Mouse (Mus musculus) lung, adult 2 months (tissue): ENCODE data around the gene Mmp24. TPM values are rescaled to one million over a fixed set of nuclear protein-coding genes. Genes with fewer than 3 reads are reported as not detected.
"Not testable (repeated sequence)": the region's sequence is repeated elsewhere in the genome, so short reads cannot be mapped to it uniquely, and the experiment has no call there.

ENCODE experiments used
- DNase-seq: peaks from one replicate; pipeline ENCODE4 v3.0.0; 2022
- H3K4me1 ChIP-seq: fragments of 200-500 bp; 2 replicates; pipeline ENCODE4 v1.6.1; 2011; ENCODE audit warnings: low read length; ENCODE audit not compliant: control insufficient read depth, insufficient read depth
- H3K4me3 ChIP-seq: fragments of 200-500 bp; replicated peaks from 2 replicates; pipeline ENCODE3; 2011; ENCODE audit warnings: low read depth, mild to moderate bottlenecking, control low read depth, low read length; ENCODE audit errors: extremely low read depth
- CTCF ChIP-seq: fragments of 200-500 bp; IDR thresholded peaks from 2 replicates; pipeline ENCODE4 v1.5.1; 2011; ENCODE audit warnings: mild to moderate bottlenecking, low read length, control low read depth; ENCODE audit not compliant: insufficient read depth
- POLR2A ChIP-seq: fragments of 200-500 bp; IDR thresholded peaks from 2 replicates; pipeline ENCODE4 v1.6.1; 2011; ENCODE audit warnings: low read depth, mild to moderate bottlenecking, control low read depth, low read length, borderline replicate concordance; ENCODE audit errors: extremely low read depth
- WGBS: fragments of 180-500 bp; shearing (Covaris S2); methylation state at CpG from one replicate; pipeline ENCODE4 v1.1.7; 2018; 5-methylcytosine and 5-hydroxymethylcytosine counted together
- polyA plus RNA-seq: library from polyadenylated mRNA; depleted of rRNA; stranded (reverse); fragments of >200 nt; gene quantifications from 2 replicates; pipeline ENCODE4 v1.2.3, GENCODE M21; 2012

Gene Mmp24
- polyA plus RNA-seq, 1 experiment: 0.06 TPM

DNA sequence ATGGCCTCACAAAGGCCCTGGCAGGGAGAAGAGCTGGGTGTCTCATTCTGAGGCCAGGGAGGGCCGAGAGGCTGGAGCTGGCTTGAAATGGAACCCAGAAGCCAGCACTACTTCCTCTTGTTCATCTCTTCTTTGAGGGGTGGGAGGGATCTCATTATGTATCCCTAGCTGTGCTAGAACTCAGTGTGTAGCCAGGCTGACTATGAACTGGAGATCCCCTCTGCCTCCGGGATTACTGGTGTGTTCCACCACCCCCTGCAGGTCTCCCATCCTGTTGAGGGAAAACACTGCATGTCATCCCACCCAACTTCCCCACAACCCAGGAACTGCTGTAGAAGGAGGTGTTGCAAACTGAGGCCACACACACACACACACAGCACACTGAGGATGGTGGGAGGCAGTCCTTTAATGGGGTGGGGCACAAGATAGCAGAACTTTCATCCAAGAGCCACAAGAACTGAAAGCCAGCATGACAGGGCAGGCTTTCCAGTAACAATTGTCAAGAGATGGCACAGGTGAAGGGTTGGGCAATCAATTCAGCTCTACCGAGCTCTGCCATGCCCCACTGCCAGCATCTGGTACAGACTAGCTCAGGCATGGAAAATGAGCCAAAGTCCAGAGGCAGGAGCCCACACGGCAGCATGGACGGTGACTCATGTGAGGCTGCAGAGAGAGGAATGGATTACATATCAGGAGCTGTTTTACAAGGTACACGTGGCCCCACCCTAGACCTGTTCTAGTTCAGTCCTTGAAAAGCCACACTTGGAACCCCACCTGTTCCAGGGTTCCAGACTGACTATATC is 44.5 kb downstream of the Mmp24 start:
- peak overlapping the region; percentile 37 for H3K4me3 ChIP-seq
- H3K4me1 ChIP-seq: peaks cover 6% of the 10 kb centered on the region
- WGBS: 61% methylated on average over 6 of the region's 6 CpGs
- TF ChIP-seq CTCF (no peak), POLR2A (no peak)
- DNase-seq: no peak

DNA sequence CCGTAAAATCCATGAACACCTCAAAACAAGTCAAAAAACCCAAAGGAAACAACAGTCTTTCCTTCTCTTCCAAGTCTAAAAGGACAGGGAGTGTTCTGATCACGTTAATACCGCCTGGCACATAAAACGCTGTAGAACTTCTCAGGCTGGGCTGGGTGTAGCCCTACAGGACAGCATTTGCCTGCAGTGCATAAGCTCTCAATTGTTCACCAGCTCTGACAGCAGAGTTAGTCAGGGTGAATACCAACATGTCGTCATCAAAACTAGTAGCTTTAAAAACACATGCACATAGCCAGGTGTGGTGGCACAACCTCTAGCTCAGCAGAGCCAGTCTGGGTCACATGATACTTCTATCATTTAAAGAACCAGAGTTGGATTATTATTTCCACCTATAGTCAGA is 45.6 kb downstream of the Mmp24 start:
- no peak for DNase-seq
- 91% methylated on average over 5 of the region's 5 CpGs for WGBS
- H3K4me3 ChIP-seq: no peak overlapping the region
- TF ChIP-seq CTCF (no peak), POLR2A (no peak)
- H3K4me1 ChIP-seq: peaks cover 8% of the 10 kb centered on the region

DNA sequence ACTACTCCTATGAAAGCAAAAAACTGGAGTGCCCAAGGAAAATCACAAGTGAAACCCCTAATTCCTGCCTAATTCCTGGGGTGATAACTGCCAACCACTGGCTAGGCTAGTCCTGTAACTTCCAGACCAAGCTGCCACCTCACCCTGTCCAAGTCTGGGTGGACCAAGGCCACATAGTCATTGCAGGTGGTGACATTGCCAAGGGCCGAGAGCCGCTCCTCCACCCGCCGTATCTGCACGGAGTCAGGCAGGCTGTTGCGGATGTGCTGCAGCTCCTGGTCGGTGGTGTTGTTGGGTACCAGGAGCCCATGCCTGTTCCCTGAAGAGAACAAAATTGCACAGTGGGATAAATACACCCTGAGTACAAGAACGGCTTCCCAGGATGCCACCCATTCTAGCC is 48.6 kb downstream of the Mmp24 start:
- TF ChIP-seq POLR2A (no peak), CTCF (no peak)
- WGBS: 97% methylated on average over 8 of the region's 8 CpGs
- DNase-seq: no peak
- Histone ChIP-seq H3K4me1 (peaks cover 9% of the 10 kb centered on the region; the same call in 1 of the 2 replicates), H3K4me3 (no peak overlapping the region)

DNA sequence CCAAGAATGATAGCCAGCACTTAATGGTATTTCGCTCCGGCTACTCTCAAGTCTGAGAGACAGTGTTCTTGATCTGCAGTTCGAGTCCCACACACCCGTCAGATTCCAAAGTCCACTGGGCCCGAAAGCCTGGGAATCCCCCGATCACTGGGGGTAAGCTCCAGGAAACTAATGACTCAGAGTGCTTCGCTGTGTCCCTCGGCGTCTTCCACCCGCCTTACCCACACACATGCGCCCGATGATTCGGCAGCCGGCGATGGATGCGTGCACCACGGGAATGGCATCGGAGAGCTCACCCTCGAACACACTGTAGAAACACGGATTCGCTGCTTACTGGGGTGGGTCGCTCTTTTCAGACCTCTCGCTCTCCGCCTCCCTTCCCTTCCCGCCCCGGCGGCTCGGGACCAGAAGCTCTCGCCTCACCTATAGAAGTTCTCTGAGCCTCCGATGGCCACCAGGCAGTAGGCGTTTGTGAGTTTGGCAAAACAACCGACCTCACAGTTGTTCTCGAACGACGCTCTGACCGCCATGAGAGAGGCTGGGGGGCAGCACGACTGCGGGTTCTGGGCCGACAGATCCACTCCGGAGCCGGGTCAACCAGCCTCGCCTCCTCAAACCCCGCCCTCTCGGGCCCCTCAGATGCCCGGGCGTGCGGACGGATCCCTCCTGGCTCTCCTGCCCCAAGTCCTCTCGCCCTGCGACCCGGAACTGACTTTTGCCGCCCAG is 50.9 kb downstream of the Mmp24 start:
- Histone ChIP-seq H3K4me1 (peaks cover 6% of the 10 kb centered on the region; the same call in 1 of the 2 replicates), H3K4me3 (peak overlapping the region; percentile 87)
- TF ChIP-seq POLR2A (no peak), CTCF (no peak)
- DNase-seq: peak; percentile 18
- WGBS: 1% methylated on average over 52 of the region's 52 CpGs

DNA sequence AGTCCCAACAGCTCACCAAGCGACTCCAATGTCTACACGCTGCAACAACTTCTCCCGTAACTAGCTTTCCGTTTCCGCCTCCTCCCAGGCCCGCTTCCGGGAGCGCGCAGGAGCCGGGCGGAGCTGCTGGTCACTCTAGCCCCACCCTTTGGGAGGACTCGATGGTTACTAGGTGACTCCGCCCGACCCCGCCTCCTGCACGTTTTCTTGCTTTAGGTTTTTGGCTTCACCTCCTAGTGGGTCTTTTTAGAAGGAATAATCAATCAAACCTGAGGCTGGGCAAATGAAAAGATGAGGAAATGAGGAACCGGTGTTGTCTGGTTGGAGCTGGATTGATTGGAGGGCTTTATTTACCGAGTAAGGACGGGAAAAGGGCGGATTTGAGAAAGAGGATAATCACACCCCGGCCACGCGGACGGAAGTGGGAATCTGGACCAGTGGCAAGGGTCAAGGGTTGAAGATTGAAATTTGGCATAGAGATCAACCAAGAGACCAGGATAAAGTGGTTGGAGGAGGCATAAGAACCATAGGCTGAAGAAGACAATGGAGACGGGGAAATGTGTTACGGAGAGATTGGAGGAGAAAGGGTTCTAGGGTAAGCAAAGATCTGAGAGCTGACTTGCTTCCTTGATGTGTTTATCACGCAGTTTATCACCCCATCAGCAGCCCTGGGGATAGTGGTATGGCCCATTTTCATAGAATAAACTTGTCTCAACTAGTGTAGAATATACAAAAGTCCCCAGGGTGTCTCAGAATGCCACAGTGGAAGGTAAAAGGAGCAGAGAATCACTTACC is 51.7 kb downstream of the Mmp24 start, which contains the start of gene Eif6:
Gene Eif6, minus strand, starts transcription at position 296 of the 795 bp plus-strand sequence.
- Histone ChIP-seq H3K4me3 (peak within 1 kb of the TSS; percentile 87), H3K4me1 (peaks cover 6% of the 10 kb centered on the region; the same call in 1 of the 2 replicates)
- DNase-seq: peak; percentile 80
- TF ChIP-seq POLR2A (peak; percentile 80; the same call in 1 of the 2 replicates), CTCF (no peak)
- 1% methylated on average over 27 of the region's 27 CpGs for WGBS

DNA sequence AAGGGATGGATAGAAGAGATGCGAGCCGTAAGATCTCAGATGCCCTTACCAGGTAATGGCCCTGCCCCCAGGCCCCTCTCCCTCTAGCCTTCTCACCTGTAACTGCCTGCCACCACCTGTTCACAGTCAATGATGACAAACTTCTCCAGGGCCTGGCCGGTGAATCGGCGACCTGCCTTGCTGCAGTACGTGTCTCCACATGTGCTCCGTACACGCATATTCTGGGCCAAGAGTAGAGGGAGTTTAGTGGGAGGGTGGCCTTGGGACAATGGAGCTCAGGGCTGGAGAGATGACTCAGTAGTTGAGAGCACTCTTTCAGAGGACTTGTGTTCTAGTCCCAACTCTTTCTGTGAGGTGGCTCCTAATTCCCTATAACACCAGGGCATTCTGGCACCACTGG is 55.7 kb downstream of the Mmp24 start:
- peaks cover 3% of the 10 kb centered on the region; the same call in 1 of the 2 replicates for H3K4me1 ChIP-seq
- H3K4me3 ChIP-seq: no peak overlapping the region
- TF ChIP-seq POLR2A (no peak), CTCF (no peak)
- no peak for DNase-seq
- WGBS: 88% methylated on average over 8 of the region's 8 CpGs

DNA sequence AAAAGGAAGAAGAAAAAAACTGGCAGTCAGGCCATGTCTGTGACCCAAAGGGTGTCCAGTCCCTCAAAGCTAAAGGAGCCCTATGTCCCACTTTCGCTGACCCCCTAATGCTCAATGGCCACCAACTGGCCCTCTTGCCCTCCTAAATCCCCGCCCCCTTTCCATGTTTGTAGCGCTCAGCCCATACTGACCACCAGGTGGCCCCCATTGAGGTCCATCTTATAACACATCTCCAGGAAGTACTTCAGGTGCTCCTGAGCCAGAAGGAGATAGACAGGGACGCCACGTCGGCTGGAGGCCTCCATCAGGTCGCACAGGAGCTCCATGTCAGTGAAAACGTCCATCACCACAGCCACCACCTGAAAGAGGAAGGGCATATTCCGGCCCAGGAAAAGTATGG is 56.2 kb downstream of the Mmp24 start:
- DNase-seq: no peak
- 44% methylated on average over 9 of the region's 9 CpGs for whole genome bisulfite sequencing
- 0 out of 2 replicates have a peak, but pooled peaks cover 2% of the 10 kb centered on the region for H3K4me1 ChIP-seq
- TF ChIP-seq CTCF (no peak), POLR2A (no peak)
- no peak overlapping the region for H3K4me3 ChIP-seq

DNA sequence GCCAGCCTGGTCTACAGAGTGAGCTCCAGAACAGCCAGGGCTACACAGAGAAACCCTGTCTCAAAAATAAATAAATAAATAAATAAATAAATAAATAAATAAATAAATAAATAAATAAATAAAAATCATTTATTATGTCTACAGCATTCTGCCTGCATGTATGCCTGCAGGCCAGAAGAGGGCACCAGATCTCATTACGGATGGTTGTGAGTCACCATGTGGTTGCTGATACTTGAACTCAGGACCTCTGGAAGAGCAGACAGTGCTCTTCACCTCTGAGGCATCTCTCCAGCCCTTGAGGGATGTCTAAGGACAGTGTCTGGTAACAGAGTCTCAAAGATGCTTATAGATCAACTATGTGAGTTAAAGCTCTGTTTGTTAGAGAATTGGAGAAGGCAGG is 56.9 kb downstream of the Mmp24 start:
- 61% methylated on average over 1 of the region's 1 CpGs for WGBS
- H3K4me3 ChIP-seq, H3K4me1 ChIP-seq, DNase-seq: not testable (repeated sequence)
- peak; percentile 20; the same call in 1 of the 2 replicates for TF ChIP-seq CTCF

DNA sequence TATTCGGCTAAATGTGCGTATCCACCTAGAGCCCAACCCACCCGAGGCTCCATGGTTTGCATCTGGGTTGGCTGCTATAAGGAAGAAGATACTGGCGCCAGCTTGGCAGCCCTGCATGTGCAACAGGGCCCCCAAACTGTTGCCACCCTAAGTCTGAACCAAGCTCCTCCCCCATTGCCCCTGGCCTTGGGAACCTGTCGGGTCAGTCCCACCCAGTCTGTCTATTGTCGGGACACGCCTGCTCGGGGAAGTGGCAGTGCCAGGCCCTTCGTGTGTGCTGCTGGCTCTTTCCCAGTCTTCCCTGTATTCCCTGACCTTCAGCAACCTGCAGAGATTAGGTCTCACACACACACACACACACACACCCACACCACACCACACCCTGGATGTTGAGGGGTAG is 59.6 kb downstream of the Mmp24 start, which contains the start of gene Fam83c:
Gene Fam83c, minus strand, starts transcription at position 123 of the 400 bp plus-strand sequence.
- 56% methylated on average over 9 of the region's 9 CpGs for WGBS
- H3K4me3 ChIP-seq: no peak within 1 kb of the TSS

More for the DNA sequence above, 59.6 kb downstream of the Mmp24 start, which contains the start of gene Fam83c:
- H3K4me1 ChIP-seq: no peaks in the 10 kb centered on the region
- DNase-seq: no peak
- TF ChIP-seq CTCF: no peak
